Mouse (Mus musculus): ENCODE measurements at regions not wholly inside any gene's neighbourhood (a gene's known extent, or its start where the extent isn't known, plus 50 kb on each side); places are given as distances from the start of the nearest gene placed in this dataset.

GRCm38 (mm10) chr16:39751748-39752147, 232.4 kb upstream of the Lsamp start:
- H3K36me3 ChIP-seq = no peaks in the 10 kb centered on the region
- H3K4me2 ChIP-seq = no peak overlapping the region
- H3K4me3 ChIP-seq = no peak overlapping the region
- no peak for ATAC-seq (ENCODE audit: low FRiP score)
- H3K27ac ChIP-seq = no peak overlapping the region
- H3K27me3 ChIP-seq = no peaks in the 10 kb centered on the region
- H3K9ac ChIP-seq = no peak overlapping the region
- H3K4me1 ChIP-seq (replicated peaks) = no peaks in the 10 kb centered on the region
- 82% methylated on average over 2 of the region's 2 CpGs for WGBS
- no peaks in the 10 kb centered on the region for H3K9me3 ChIP-seq

- ATAC-seq (ENCODE audit: low FRiP score) = no peak
- H3K36me3 ChIP-seq = no peaks in the 10 kb centered on the region
- H3K27me3 ChIP-seq = no peaks in the 10 kb centered on the region
- H3K4me3 ChIP-seq = no peak overlapping the region
- H3K27ac ChIP-seq = no peak overlapping the region
- H3K9ac ChIP-seq = no peak overlapping the region
- no peaks in the 10 kb centered on the region for H3K4me1 ChIP-seq (replicated peaks)
- H3K4me2 ChIP-seq = no peak overlapping the region
- no peaks in the 10 kb centered on the region for H3K9me3 ChIP-seq
- 32% methylated on average over 3 of the region's 3 CpGs for WGBS
These were observed 183.1 kb upstream of the Lsamp start for GRCm38 (mm10) chr16:39801063-39801462.

GRCm38 (mm10) chr16:39820131-39820530, 164.0 kb upstream of the Lsamp start:
- no peaks in the 10 kb centered on the region for H3K4me1 ChIP-seq (replicated peaks)
- H3K9me3 ChIP-seq = no peaks in the 10 kb centered on the region
- H3K36me3 ChIP-seq = no peaks in the 10 kb centered on the region
- no peak for ATAC-seq (ENCODE audit: low FRiP score)
- H3K27ac ChIP-seq = no peak overlapping the region
- no peak overlapping the region for H3K9ac ChIP-seq
- no peak overlapping the region for H3K4me2 ChIP-seq
- no peak overlapping the region for H3K4me3 ChIP-seq
- H3K27me3 ChIP-seq = no peaks in the 10 kb centered on the region

GRCm38 (mm10) chr16:39834241-39834640, 149.9 kb upstream of the Lsamp start:
- Histone ChIP-seq H3K4me1 (replicated peaks) (no peaks in the 10 kb centered on the region; the same call in 1 of the 2 replicates), H3K36me3 (no peaks in the 10 kb centered on the region), H3K27me3 (no peaks in the 10 kb centered on the region), H3K27ac (no peak overlapping the region), H3K9ac (no peak overlapping the region), H3K4me2 (no peak overlapping the region), H3K9me3 (no peaks in the 10 kb centered on the region), H3K4me3 (no peak overlapping the region)
- ATAC-seq (ENCODE audit: low FRiP score) = no peak
- 56% methylated on average over 3 of the region's 3 CpGs for WGBS

- Histone ChIP-seq H3K27ac (no peak overlapping the region), H3K27me3 (no peaks in the 10 kb centered on the region), H3K4me1 (replicated peaks) (no peaks in the 10 kb centered on the region), H3K4me3 (no peak overlapping the region), H3K9me3 (no peaks in the 10 kb centered on the region), H3K4me2 (no peak overlapping the region), H3K36me3 (no peaks in the 10 kb centered on the region), H3K9ac (no peak overlapping the region)
- no peak for ATAC-seq (ENCODE audit: low FRiP score)
- 55% methylated on average over 5 of the region's 5 CpGs for WGBS
These were observed 102.6 kb upstream of the Lsamp start for GRCm38 (mm10) chr16:39881525-39881924.

- 87% methylated on average over 1 of the region's 1 CpGs for WGBS
- Histone ChIP-seq H3K27ac (no peak overlapping the region), H3K4me1 (replicated peaks) (no peaks in the 10 kb centered on the region), H3K9me3 (no peaks in the 10 kb centered on the region), H3K9ac (no peak overlapping the region), H3K4me3 (no peak overlapping the region), H3K27me3 (no peaks in the 10 kb centered on the region), H3K36me3 (no peaks in the 10 kb centered on the region), H3K4me2 (no peak overlapping the region)
- no peak for ATAC-seq (ENCODE audit: low FRiP score)
These were observed 96.2 kb upstream of the Lsamp start for GRCm38 (mm10) chr16:39887944-39888343.
